Mouse (Mus musculus) erythroblast, embryonic 14.5 days (primary cell): ENCODE results near the gene Fgfr2.

Source experiments
- GATA1 ChIP-seq: IDR thresholded peaks from 2 replicates; pipeline ENCODE4 v1.6.1; 2012; ENCODE audit warnings: low read length, inconsistent platforms, mixed read lengths
- TAL1 ChIP-seq: IDR thresholded peaks from 3 replicates; pipeline ENCODE4 v1.6.1; 2012; ENCODE audit warnings: low read length, inconsistent platforms, mixed read lengths

DNA sequence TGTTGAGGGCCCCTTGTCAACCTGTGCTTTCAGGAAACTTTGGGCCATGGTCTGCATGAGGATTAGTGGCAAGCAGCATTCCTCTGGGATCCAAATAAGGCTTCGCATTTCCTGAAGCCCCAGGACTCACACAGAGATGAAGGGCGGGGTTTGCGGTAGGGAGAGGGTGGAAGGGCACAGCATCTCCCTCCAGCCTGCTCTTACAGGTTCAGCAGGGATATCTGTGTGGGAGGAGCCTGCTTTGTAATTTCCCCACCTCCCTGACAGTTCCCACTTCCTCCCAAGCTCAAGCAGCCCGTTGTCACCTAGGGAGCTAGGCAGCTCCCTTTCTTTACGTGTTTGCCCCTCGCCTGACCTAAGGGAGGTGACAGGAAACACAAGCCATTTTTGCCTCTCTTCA, 1134.1 kb downstream of the Fgfr2 start:
- TF ChIP-seq GATA1, result no peak
- no peak for TF ChIP-seq TAL1
